Mouse (Mus musculus) thymus, adult 18-20 months (tissue): ENCODE measurements at regions not wholly inside any gene's neighbourhood (a gene's known extent, or its start where the extent isn't known, plus 50 kb on each side); places are given as distances from the start of the nearest gene placed in this dataset.

Source experiments
- DNase-seq, 2 experiments: peaks; one replicate each; pipeline ENCODE4 v3.0.0; 2022; ENCODE audit warnings: mixed read lengths in 2 of 2

- no peak for DNase-seq
Measured at GRCm38 (mm10) chr3:51036700-51037306, 187.4 kb upstream of the Noct start.

GRCm38 (mm10) chr3:51042223-51042846 is 181.9 kb upstream of the Noct start:
- DNase-seq, result no peak

- no peak for DNase-seq
Measured at GRCm38 (mm10) chr3:51048739-51049138, 175.5 kb upstream of the Noct start.

GRCm38 (mm10) chr3:51050156-51050555 is 174.1 kb upstream of the Noct start:
- DNase-seq, result no peak

GRCm38 (mm10) chr3:51055004-51055403 is 169.2 kb upstream of the Noct start:
- no peak for DNase-seq

GRCm38 (mm10) chr3:51064201-51064600 is 160.0 kb upstream of the Noct start:
- no peak for DNase-seq

- no peak for DNase-seq
Measured at GRCm38 (mm10) chr3:51066373-51066772, 157.9 kb upstream of the Noct start.

GRCm38 (mm10) chr3:51072417-51072816 is 151.8 kb upstream of the Noct start:
- no peak for DNase-seq

- no peak for DNase-seq
Measured at GRCm38 (mm10) chr3:51073003-51073679, 151.1 kb upstream of the Noct start.

- DNase-seq, result no peak
Measured at GRCm38 (mm10) chr3:51073743-51074319, 150.4 kb upstream of the Noct start.

- DNase-seq, result no peak
Measured at GRCm38 (mm10) chr3:51075219-51075920, 148.9 kb upstream of the Noct start.

- DNase-seq, result no peak
Measured at GRCm38 (mm10) chr3:51078459-51078858, 145.8 kb upstream of the Noct start.

- DNase-seq, result no peak
Measured at GRCm38 (mm10) chr3:51080415-51080814, 143.8 kb upstream of the Noct start.

GRCm38 (mm10) chr3:51080855-51081254 is 143.4 kb upstream of the Noct start:
- no peak for DNase-seq

- no peak for DNase-seq
Measured at GRCm38 (mm10) chr3:51082831-51083575, 141.2 kb upstream of the Noct start.

- DNase-seq, result no peak
Measured at GRCm38 (mm10) chr3:51083583-51083982, 140.7 kb upstream of the Noct start.

GRCm38 (mm10) chr3:51086441-51086849 is 137.8 kb upstream of the Noct start:
- no peak for DNase-seq

- DNase-seq, result no peak
Measured at GRCm38 (mm10) chr3:51087076-51087475, 137.2 kb upstream of the Noct start.

GRCm38 (mm10) chr3:51089036-51089669 is 135.1 kb upstream of the Noct start:
- no peak for DNase-seq

- no peak for DNase-seq
Measured at GRCm38 (mm10) chr3:51091478-51091877, 132.8 kb upstream of the Noct start.

- no peak for DNase-seq
Measured at GRCm38 (mm10) chr3:51092079-51093028, 131.9 kb upstream of the Noct start.
